Mouse (Mus musculus): Measurements from ENCODE around the gene Dnmt3b.

DNA sequence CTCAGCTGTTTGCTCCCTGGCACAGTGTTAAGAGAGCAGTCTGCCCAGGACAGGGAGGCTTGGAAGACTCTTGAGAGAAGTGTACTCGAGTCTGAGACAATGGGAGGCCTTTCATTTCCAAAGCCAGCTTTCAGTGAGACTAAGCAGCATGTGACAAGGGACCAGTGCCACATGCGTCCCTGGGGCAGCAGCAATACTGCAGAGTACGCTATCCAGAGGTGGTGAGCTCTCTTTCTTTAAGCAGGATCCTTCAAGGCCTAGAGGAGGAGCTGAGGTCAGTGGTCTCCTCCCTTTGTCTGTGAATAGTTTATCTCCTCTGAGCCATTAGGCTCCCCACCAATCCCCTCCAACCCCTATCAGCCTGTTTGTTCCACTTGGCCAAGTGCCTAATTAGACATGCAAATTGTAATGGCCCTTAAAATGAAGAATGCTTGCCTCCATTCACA, 63.4 kb downstream of the Dnmt3b start:
- TF ChIP-seq CTCF (conservative IDR thresholded peaks at IDR 0.05 in 1 of 2, IDR thresholded peaks at IDR 0.05 in 1 of 2; ENCODE audit: low read depth in 2 of 2, low read length in 2 of 2) (no peak), POLR2A (IDR thresholded peaks at IDR 0.05; ENCODE audit: low read depth, low read length) (no peak), ZNF384 (IDR thresholded peaks at IDR 0.05; ENCODE audit: low read depth, low read length) (no peak), MAFK (IDR thresholded peaks at IDR 0.05; ENCODE audit: insufficient replicate concordance, low read length) (no peak), MYC (IDR thresholded peaks at IDR 0.05; ENCODE audit: low read depth, low read length) (no peak), MEF2A (IDR thresholded peaks at IDR 0.05; ENCODE audit: borderline replicate concordance, low read depth, low read length) (no peak), NELFE (IDR thresholded peaks at IDR 0.05; ENCODE audit: low read depth, low read length) (no peak), UBTF (IDR thresholded peaks at IDR 0.05; ENCODE audit: low read depth, low read length) (no peak), ETS1 (conservative IDR thresholded peaks at IDR 0.05; ENCODE audit: low read depth, low read length) (no peak), E2F4 (IDR thresholded peaks at IDR 0.05; ENCODE audit: insufficient replicate concordance, low read depth, low read length) (no peak)
